Mouse (Mus musculus) limb, embryonic 14.5 days (tissue): ENCODE results near the gene Nbl1. TPM values are rescaled to one million over a fixed set of nuclear protein-coding genes. Genes with fewer than 3 reads are reported as not detected.
A peak's percentile ranks its signal among the peaks of the same experiment; 100 is the strongest.

Experiments used
- ATAC-seq: fragments of 200-750 bp; cut with Nextera tagmentation; 2 replicates; pipeline ENCODE4 v1.8.0; 2017; ENCODE audit warnings: low read depth, moderate number of reproducible peaks, moderate TSS enrichment; ENCODE audit not compliant: low FRiP score
- DNase-seq: peaks from one replicate; pipeline ENCODE4 v3.0.0-alpha.2; 2015; ENCODE audit warnings: low spot score
- H3K27ac ChIP-seq: fragments of 300-500 bp; sonication (generic); replicated peaks from 2 replicates; pipeline ENCODE4 v1.5.1; 2014; ENCODE audit warnings: low read depth, mild to moderate bottlenecking, low read length, moderate library complexity, mixed read lengths
- H3K27me3 ChIP-seq: fragments of 300-500 bp; sonication (generic); 2 replicates; pipeline ENCODE4 v1.6.1; 2014; ENCODE audit warnings: low read length, mixed read lengths; ENCODE audit not compliant: control insufficient read depth, insufficient read depth
- H3K36me3 ChIP-seq: fragments of 300-500 bp; sonication (generic); 2 replicates; pipeline ENCODE4 v1.6.1; 2014; ENCODE audit warnings: mild to moderate bottlenecking, low read length, moderate library complexity, mixed read lengths; ENCODE audit not compliant: control insufficient read depth, insufficient read depth
- H3K4me1 ChIP-seq: fragments of 300-500 bp; sonication (generic); 2 replicates; pipeline ENCODE4 v1.6.1; 2014; ENCODE audit warnings: antibody characterized with exemption, low read length, mixed read lengths; ENCODE audit not compliant: control insufficient read depth, insufficient read depth
- H3K4me2 ChIP-seq: fragments of 300-500 bp; sonication (generic); replicated peaks from 2 replicates; pipeline ENCODE4 v1.6.1; 2014; ENCODE audit warnings: low read depth, mild to moderate bottlenecking, low read length, moderate library complexity; ENCODE audit not compliant: severe bottlenecking
- H3K4me3 ChIP-seq: fragments of 300-500 bp; sonication (generic); replicated peaks from 2 replicates; pipeline ENCODE4 v1.5.1; 2014; ENCODE audit warnings: low read length
- H3K9ac ChIP-seq: fragments of 300-500 bp; sonication (generic); 2 replicates; pipeline ENCODE4 v1.6.1; 2014; ENCODE audit warnings: mild to moderate bottlenecking, low read depth, low read length, moderate library complexity; ENCODE audit not compliant: severe bottlenecking
- H3K9me3 ChIP-seq: fragments of 300-500 bp; sonication (generic); 2 replicates; pipeline ENCODE4 v1.6.1; 2016; ENCODE audit warnings: low read length; ENCODE audit not compliant: control insufficient read depth
- POLR2A ChIP-seq: fragments of 200-500 bp; IDR thresholded peaks from 2 replicates; pipeline ENCODE4 v1.8.0; 2012; ENCODE audit warnings: inconsistent platforms, mild to moderate bottlenecking, moderate library complexity, borderline replicate concordance; ENCODE audit not compliant: insufficient read depth, insufficient read length; ENCODE audit errors: extremely low read depth
- WGBS: fragments of 180-500 bp; shearing (Covaris S2); extraction: QIAGEN DNeasy Blood & Tissue Kit; methylation state at CpG from one replicate; pipeline ENCODE4 v1.1.7; 2014; 5-methylcytosine and 5-hydroxymethylcytosine counted together
- polyA plus RNA-seq, 2 experiments: library from polyadenylated mRNA; depleted of rRNA in 1 of 2; stranded (reverse) in 1 of 2; unstranded in 1 of 2; fragments of >200 nt; fragmentation: Nextera tagmentation in 1 of 2; extraction: Ambion mirVana in 1 of 2; gene quantifications; 2 replicates each; pipeline versions ENCODE4 v1.2.1 to v1.2.3; 2012 to 2014

Nbl1 gene
- 149 and 171 TPM in 2 replicates for polyA plus RNA-seq (2012; rRNA removed)
- polyA plus RNA-seq (2014; fragmentation: Nextera tagmentation; extraction: Ambion mirVana): 157 and 176 TPM in 2 replicates

GRCm38 (mm10) chr4:139092356-139093195 lies at the start of gene Nbl1:
Nbl1 (minus strand) TSS chr4:139092993.
- Histone ChIP-seq H3K27me3 (0 out of 2 replicates have a peak, but pooled peaks cover 3% of the 10 kb centered on the region), H3K9ac (peak within 1 kb of the TSS; percentile 87), H3K4me3 (peak within 1 kb of the TSS; percentile 74), H3K4me2 (peak within 1 kb of the TSS; percentile 87), H3K9me3 (peaks cover 4% of the 10 kb centered on the region; the same call in 1 of the 2 replicates), H3K27ac (peak within 1 kb of the TSS; percentile 81), H3K4me1 (peaks cover 25% of the 10 kb centered on the region), H3K36me3 (peaks cover 12% of the 10 kb centered on the region; the same call in 1 of the 2 replicates)
- TF ChIP-seq POLR2A: 0 out of 2 replicates have a peak, but pooled peaks have one; percentile 39
- ATAC-seq (peak; percentile 55), DNase-seq (peak; percentile 39)
- under 1% methylated on average over 65 of the region's 105 CpGs for WGBS

- ATAC-seq: no peak
- Histone ChIP-seq H3K27ac (no peak overlapping the region), H3K4me2 (no peak overlapping the region), H3K4me1 (peaks cover 5% of the 10 kb centered on the region), H3K9me3 (no peaks in the 10 kb centered on the region), H3K27me3 (no peaks in the 10 kb centered on the region), H3K9ac (no peak overlapping the region), H3K4me3 (no peak overlapping the region), H3K36me3 (no peaks in the 10 kb centered on the region)
- TF ChIP-seq POLR2A: no peak
- DNase-seq: no peak
- WGBS: 75% methylated on average over 6 of the region's 6 CpGs
Observed at GRCm38 (mm10) chr4:139141785-139142184, 49.0 kb upstream of the Nbl1 start.

GRCm38 (mm10) chr4:139140267-139140666 lies 47.5 kb upstream of the Nbl1 start:
- ATAC-seq: no peak
- no peak overlapping the region for H3K27ac ChIP-seq

GRCm38 (mm10) chr4:139136011-139136410 lies 43.2 kb upstream of the Nbl1 start:
- ATAC-seq (no peak), DNase-seq (no peak)
- Histone ChIP-seq H3K9me3 (no peaks in the 10 kb centered on the region), H3K4me1 (peaks cover 3% of the 10 kb centered on the region; the same call in 1 of the 2 replicates), H3K27me3 (no peaks in the 10 kb centered on the region), H3K9ac (no peak overlapping the region), H3K36me3 (no peaks in the 10 kb centered on the region), H3K4me3 (no peak overlapping the region), H3K4me2 (no peak overlapping the region), H3K27ac (no peak overlapping the region)
- no peak for TF ChIP-seq POLR2A
- WGBS: 76% methylated on average over 2 of the region's 2 CpGs

More at GRCm38 (mm10) chr4:139140267-139140666, 47.5 kb upstream of the Nbl1 start:
- Histone ChIP-seq H3K9me3 (no peaks in the 10 kb centered on the region), H3K9ac (no peak overlapping the region), H3K4me3 (no peak overlapping the region), H3K36me3 (no peaks in the 10 kb centered on the region), H3K4me2 (no peak overlapping the region), H3K4me1 (peaks cover 5% of the 10 kb centered on the region), H3K27me3 (no peaks in the 10 kb centered on the region)
- no peak for TF ChIP-seq POLR2A
- 76% methylated on average over 2 of the region's 2 CpGs for WGBS
- no peak for DNase-seq

- 82% methylated on average over 5 of the region's 5 CpGs for WGBS
- TF ChIP-seq POLR2A: no peak
- peaks cover 10% of the 10 kb centered on the region for H3K4me1 ChIP-seq
Observed at GRCm38 (mm10) chr4:139133109-139133508, 40.3 kb upstream of the Nbl1 start.

More at GRCm38 (mm10) chr4:139133109-139133508, 40.3 kb upstream of the Nbl1 start:
- Histone ChIP-seq H3K4me2 (no peak overlapping the region), H3K4me3 (no peak overlapping the region), H3K9me3 (no peaks in the 10 kb centered on the region), H3K36me3 (no peaks in the 10 kb centered on the region), H3K27ac (no peak overlapping the region), H3K27me3 (no peaks in the 10 kb centered on the region), H3K9ac (no peak overlapping the region)
- DNase-seq (no peak), ATAC-seq (no peak)
